ENCODE assay signal across 17 mouse cellular contexts in the genomic region with DNA sequence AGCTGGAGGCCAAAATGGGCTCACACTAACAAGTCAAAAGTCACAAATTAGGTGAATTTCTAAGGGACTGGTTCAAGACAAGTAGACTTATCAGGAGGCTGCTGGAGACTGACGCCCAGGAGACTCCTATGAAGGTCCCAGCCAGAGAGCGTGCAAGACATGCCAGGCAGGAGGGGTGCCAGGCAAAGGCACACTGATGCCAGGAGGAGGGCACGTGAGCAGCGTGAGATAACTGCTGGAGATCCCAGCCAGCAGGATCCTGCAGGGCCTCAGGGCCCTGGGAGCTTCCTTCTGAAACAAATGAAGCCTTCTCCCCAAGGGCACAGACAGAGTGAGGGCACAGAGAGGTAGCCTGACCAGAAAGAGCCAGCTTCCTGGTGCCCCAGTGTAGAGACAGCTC. TPM values are rescaled to one million over a fixed set of nuclear protein-coding genes. Genes with fewer than 3 reads are reported as not detected.
A peak's percentile ranks its signal among the peaks of the same experiment; 100 is the strongest.
DNase-seq lines count a peak whose midpoint lies in the region; ATAC-seq and TF ChIP-seq lines count a peak whose summit lies in the region.
"Had no signal": no experiment of that assay in that cellular context is flagged by ENCODE, and none has a peak within 500 bp of the region (broad histone marks: within the 10 kb centered on the region; RNA-seq: fewer than 3 reads in every experiment).

No protein-coding gene starts in this region.

- no peaks in the 10 kb centered on the region; the same call in 1 of the 2 replicates for H3K36me3 ChIP-seq in midbrain, embryonic 12.5 days
- peaks cover 9% of the 10 kb centered on the region; the same call in 1 of the 2 replicates for H3K36me3 ChIP-seq in midbrain, embryonic 10.5 days
- H3K36me3 ChIP-seq in neural tube, embryonic 13.5 days, result no peaks in the 10 kb centered on the region
- H3K36me3 ChIP-seq in liver, embryonic 11.5 days (ENCODE audit: control insufficient read depth, insufficient read depth, low read length), result no peaks in the 10 kb centered on the region
- H3K36me3 ChIP-seq: heart, embryonic 15.5 days had no signal

- H3K4me1 ChIP-seq in midbrain, embryonic 12.5 days, result peaks cover 58% of the 10 kb centered on the region
- H3K4me1 ChIP-seq in midbrain, embryonic 10.5 days, result peaks cover 44% of the 10 kb centered on the region
- peaks cover 86% of the 10 kb centered on the region for H3K4me1 ChIP-seq in neural tube, embryonic 13.5 days (replicated peaks)
- H3K4me1 ChIP-seq in liver, embryonic 11.5 days (replicated peaks; ENCODE audit: control insufficient read depth, insufficient read depth, low read length), result no peaks in the 10 kb centered on the region; the same call in 1 of the 2 replicates
- H3K4me1 ChIP-seq: heart, embryonic 15.5 days had no signal

- ATAC-seq in midbrain, embryonic 12.5 days (ENCODE audit: low FRiP score, low read depth), result no peak
- ATAC-seq in neural tube, embryonic 13.5 days (ENCODE audit: low read depth), result no peak
- ATAC-seq in liver, embryonic 11.5 days (replicated peaks; ENCODE audit: low FRiP score), result no peak

- peak; percentile 52 for DNase-seq in gastrocnemius, adult 2 months
- DNase-seq in gastrocnemius, postnatal 36 days, result no peak
- DNase-seq in midbrain, embryonic 10.5 days (ENCODE audit: low spot score), result no peak
- DNase-seq in heart, postnatal 14 days, result peak; percentile 47 to 69
- DNase-seq in liver, embryonic 11.5 days (ENCODE audit: low spot score), result no peak
- DNase-seq in spleen, adult 18-20 months, result no peak
- DNase-seq: cerebellum, adult 11-12 months; kidney, adult 8-10 months; layer of hippocampus, adult 9-11 months; lung, adult 2 months; right cerebral cortex, postnatal 4 days had no signal

- H3K4me3 ChIP-seq in gastrocnemius, adult 2 months, result no peak overlapping the region
- H3K4me3 ChIP-seq in midbrain, embryonic 12.5 days, result no peak overlapping the region
- no peak overlapping the region for H3K4me3 ChIP-seq in midbrain, embryonic 10.5 days
- H3K4me3 ChIP-seq in neural tube, embryonic 13.5 days, result no peak overlapping the region
- no peak overlapping the region for H3K4me3 ChIP-seq in liver, embryonic 11.5 days (ENCODE audit: low read depth, low read length)
- H3K4me3 ChIP-seq: heart, embryonic 15.5 days; limb, embryonic 13.5 days had no signal

- WGBS in midbrain, embryonic 12.5 days, result 91% methylated on average over 4 of the region's 4 CpGs
- WGBS in midbrain, embryonic 10.5 days, result 90% methylated on average over 4 of the region's 4 CpGs
- 62% methylated on average over 4 of the region's 4 CpGs for WGBS in neural tube, embryonic 13.5 days
- 86% methylated on average over 4 of the region's 4 CpGs for WGBS in liver, embryonic 11.5 days

- no peak for TF ChIP-seq CTCF in gastrocnemius, adult 2 months (IDR thresholded peaks at IDR 0.05)

- H3K27ac ChIP-seq in gastrocnemius, adult 2 months, result no peak overlapping the region
- H3K27ac ChIP-seq in midbrain, embryonic 12.5 days (replicated peaks), result peak overlapping the region; percentile 78; the same call in 1 of the 2 replicates
- H3K27ac ChIP-seq in midbrain, embryonic 10.5 days (replicated peaks), result no peak overlapping the region
- H3K27ac ChIP-seq in neural tube, embryonic 13.5 days (replicated peaks), result peak overlapping the region; percentile 93
- H3K27ac ChIP-seq in liver, embryonic 11.5 days (ENCODE audit: low read depth, low read length), result no peak overlapping the region
- H3K27ac ChIP-seq: heart, embryonic 15.5 days; limb, embryonic 13.5 days; stomach, postnatal 0 days had no signal

- H3K9me3 ChIP-seq in midbrain, embryonic 12.5 days, result no peaks in the 10 kb centered on the region
- H3K9me3 ChIP-seq in midbrain, embryonic 10.5 days (replicated peaks), result no peaks in the 10 kb centered on the region
- no peaks in the 10 kb centered on the region for H3K9me3 ChIP-seq in neural tube, embryonic 13.5 days
- H3K9me3 ChIP-seq in liver, embryonic 11.5 days (ENCODE audit: control insufficient read depth, low read length), result no peaks in the 10 kb centered on the region
- H3K9me3 ChIP-seq: heart, embryonic 15.5 days; limb, embryonic 13.5 days; megakaryocyte, embryonic 14.5 days had no signal

- no peaks in the 10 kb centered on the region for H3K27me3 ChIP-seq in midbrain, embryonic 12.5 days
- H3K27me3 ChIP-seq in midbrain, embryonic 10.5 days (ENCODE audit: low read depth, poor library complexity, severe bottlenecking), result 0 out of 2 replicates have a peak, but pooled peaks cover 5% of the 10 kb centered on the region
- H3K27me3 ChIP-seq in neural tube, embryonic 13.5 days, result no peaks in the 10 kb centered on the region
- 0 out of 2 replicates have a peak, but pooled peaks cover 5% of the 10 kb centered on the region for H3K27me3 ChIP-seq in liver, embryonic 11.5 days (replicated peaks; ENCODE audit: control insufficient read depth, insufficient read depth, low read length)
- H3K27me3 ChIP-seq: heart, embryonic 15.5 days; limb, embryonic 13.5 days had no signal

- H3K9ac ChIP-seq in midbrain, embryonic 12.5 days (replicated peaks), result no peak overlapping the region
- no peak overlapping the region for H3K9ac ChIP-seq in neural tube, embryonic 13.5 days
- no peak overlapping the region for H3K9ac ChIP-seq in liver, embryonic 11.5 days (ENCODE audit: low read depth, low read length)
- H3K9ac ChIP-seq: heart, embryonic 15.5 days had no signal

- H3K4me2 ChIP-seq in midbrain, embryonic 12.5 days (replicated peaks), result no peak overlapping the region
- H3K4me2 ChIP-seq in neural tube, embryonic 13.5 days, result no peak overlapping the region
- H3K4me2 ChIP-seq in liver, embryonic 11.5 days, result no peak overlapping the region
- H3K4me2 ChIP-seq: heart, embryonic 15.5 days; limb, embryonic 13.5 days had no signal

- intact Hi-C loops in gastrocnemius, adult 2 months (cut with DNase I), result no loop called here
- intact Hi-C loops in gastrocnemius, postnatal 36 days (cut with DNase I), result no loop called here
- intact Hi-C loops in heart, postnatal 14 days (cut with DNase I), result no loop called here

RNA-seq across cellular contexts. Expression of a gene that starts 32.6 kb away (rescaled TPM):
- total RNA-seq in gastrocnemius, adult 2 months (2021), result 10 to 100 TPM; 11.1 to 16.4 TPM
- total RNA-seq in gastrocnemius, postnatal 36 days (2021), result 10 to 100 TPM; 12.5 to 14.2 TPM
- polyA plus RNA-seq in midbrain, embryonic 12.5 days (2016; fragmentation: Nextera tagmentation; extraction: Ambion mirVana), result 16.9 and 17.3 TPM in 2 replicates
- polyA plus RNA-seq in midbrain, embryonic 10.5 days (2016; fragmentation: Nextera tagmentation; extraction: Ambion mirVana), result 17.8 and 18.6 TPM in 2 replicates
- total RNA-seq in heart, postnatal 14 days (2021), result 10 to 100 TPM; 24.7 to 26.8 TPM
- polyA plus RNA-seq in neural tube, embryonic 13.5 days (2015; fragmentation: Nextera tagmentation; extraction: Ambion mirVana), result 15.6 and 17.1 TPM in 2 replicates
- 16.6 and 18.8 TPM in 2 replicates for polyA plus RNA-seq in liver, embryonic 11.5 days (2014; fragmentation: Nextera tagmentation; extraction: Ambion mirVana)

RNA-seq across cellular contexts. Expression of a gene that starts 39.9 kb away (rescaled TPM):
- total RNA-seq in gastrocnemius, adult 2 months (2021), result 10 to 100 TPM; 19.0 to 22.8 TPM
- 10 to 100 TPM; 15.6 to 20.4 TPM for total RNA-seq in gastrocnemius, postnatal 36 days (2021)
- polyA plus RNA-seq in midbrain, embryonic 12.5 days (2016; fragmentation: Nextera tagmentation; extraction: Ambion mirVana), result 0.43 and 0.76 TPM in 2 replicates
- 0.51 and 0.54 TPM in 2 replicates for polyA plus RNA-seq in midbrain, embryonic 10.5 days (2016; fragmentation: Nextera tagmentation; extraction: Ambion mirVana)
- total RNA-seq in heart, postnatal 14 days (2021), result not detected
- 2.7 and 3.5 TPM in 2 replicates for polyA plus RNA-seq in neural tube, embryonic 13.5 days (2015; fragmentation: Nextera tagmentation; extraction: Ambion mirVana)
- 0.97 and 1.5 TPM in 2 replicates for polyA plus RNA-seq in liver, embryonic 11.5 days (2014; fragmentation: Nextera tagmentation; extraction: Ambion mirVana)

Comparison
In these comparisons a context has a peak if more than half of its experiments do, and no peak if none do; other contexts are left out.
1. DNase-seq: peak in gastrocnemius, adult 2 months (single experiment) and heart, postnatal 14 days (2 of 2); none in gastrocnemius, postnatal 36 days (0 of 2), midbrain, embryonic 10.5 days (single experiment), liver, embryonic 11.5 days (single experiment) and spleen, adult 18-20 months (0 of 2).
2. H3K27ac ChIP-seq: peak in midbrain, embryonic 12.5 days (single experiment) and neural tube, embryonic 13.5 days (single experiment); none in gastrocnemius, adult 2 months (single experiment), midbrain, embryonic 10.5 days (single experiment) and liver, embryonic 11.5 days (single experiment).